17 mouse cellular contexts compared by ENCODE assay signal in the genomic region with DNA sequence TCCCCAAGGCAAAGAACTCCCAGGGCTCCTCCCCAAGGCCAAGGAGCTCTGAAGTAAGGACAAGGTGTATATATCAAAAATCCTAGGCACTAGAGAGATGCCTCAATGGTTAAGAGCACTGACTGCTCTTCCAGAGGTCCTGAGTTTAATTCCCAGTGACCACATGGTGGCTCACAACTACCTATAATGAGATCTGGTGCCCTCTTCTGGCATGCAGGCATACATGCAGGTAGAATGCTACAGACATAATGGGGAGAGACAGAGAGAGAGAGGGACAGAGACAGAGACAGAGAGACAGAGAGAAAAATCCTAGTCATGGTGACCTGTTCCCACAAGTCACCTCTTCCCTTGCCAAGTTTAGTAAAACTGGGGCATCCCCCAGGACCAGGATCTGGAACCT. TPM values are rescaled to one million over a fixed set of nuclear protein-coding genes. Genes with fewer than 3 reads are reported as not detected.
A peak's percentile ranks its signal among the peaks of the same experiment; 100 is the strongest.
DNase-seq lines count a peak whose midpoint lies in the region; ATAC-seq and TF ChIP-seq lines count a peak whose summit lies in the region.
"Had no signal": no experiment of that assay in that cellular context is flagged by ENCODE, and none has a peak within 500 bp of the region (broad histone marks: within the 10 kb centered on the region; RNA-seq: fewer than 3 reads in every experiment).

No protein-coding gene starts in this region.

- ATAC-seq in heart, embryonic 12.5 days (ENCODE audit: insufficient number of reproducible peaks, low FRiP score), result no peak
- ATAC-seq in liver, embryonic 11.5 days (replicated peaks; ENCODE audit: low FRiP score), result no peak
- ATAC-seq: forebrain, embryonic 16.5 days; intestine, embryonic 16.5 days had no signal

- H3K4me3 ChIP-seq in heart, adult 2 months, result no peak overlapping the region
- H3K4me3 ChIP-seq in heart, embryonic 12.5 days, result no peak overlapping the region
- no peak overlapping the region for H3K4me3 ChIP-seq in liver, adult 2 months (ENCODE audit: insufficient read depth, low read depth, low read length)
- no peak overlapping the region for H3K4me3 ChIP-seq in liver, embryonic 11.5 days (ENCODE audit: low read depth, low read length)
- no peak overlapping the region for H3K4me3 ChIP-seq in MEL (ENCODE audit: control insufficient read depth in 1 of 2, insufficient read depth in 1 of 2, low read depth in 2 of 2, low read length in 2 of 2)
- H3K4me3 ChIP-seq: embryonic facial prominence, embryonic 12.5 days; heart, embryonic 15.5 days had no signal

- DNase-seq in heart, adult 2 months, result no peak
- no peak for DNase-seq in liver, adult 2 months (ENCODE audit: extremely low read depth, low read depth, low spot score)
- DNase-seq in liver, embryonic 11.5 days (ENCODE audit: low spot score), result no peak
- DNase-seq in 416B (ENCODE audit: low read depth), result peak; percentile 4
- DNase-seq in MEL (ENCODE audit: low read depth, low spot score), result no peak
- no peak for DNase-seq in cerebellum, postnatal 36 days
- DNase-seq in embryo, embryonic 10 days (ENCODE audit: low spot score), result no peak
- DNase-seq: adrenal gland, postnatal 14 days; cerebellum, adult 18-20 months; heart, adult 11 months; kidney, postnatal 14 days; thymus, postnatal 4 days had no signal

- no peak overlapping the region for H3K9ac ChIP-seq in heart, adult 2 months (ENCODE audit: low read depth, low read length)
- no peak overlapping the region for H3K9ac ChIP-seq in heart, embryonic 12.5 days
- no peak overlapping the region for H3K9ac ChIP-seq in liver, adult 2 months (ENCODE audit: low read depth, low read length)
- no peak overlapping the region for H3K9ac ChIP-seq in liver, embryonic 11.5 days (ENCODE audit: low read depth, low read length)
- H3K9ac ChIP-seq in MEL (ENCODE audit: control insufficient read depth, low read depth, low read length, poor library complexity, severe bottlenecking), result no peak overlapping the region
- H3K9ac ChIP-seq: embryonic facial prominence, embryonic 12.5 days; heart, embryonic 15.5 days had no signal

- H3K9me3 ChIP-seq in heart, embryonic 12.5 days (replicated peaks), result no peaks in the 10 kb centered on the region
- no peaks in the 10 kb centered on the region for H3K9me3 ChIP-seq in liver, embryonic 11.5 days (ENCODE audit: control insufficient read depth, low read length)
- H3K9me3 ChIP-seq in MEL (replicated peaks; ENCODE audit: insufficient read depth, low read length), result no peaks in the 10 kb centered on the region
- H3K9me3 ChIP-seq: embryonic facial prominence, embryonic 12.5 days; heart, embryonic 15.5 days had no signal

- peak; percentile 36 for TF ChIP-seq CTCF in heart, adult 2 months (IDR thresholded peaks at IDR 0.05)
- peak; percentile 10; the same call in 1 of the 2 replicates for TF ChIP-seq CTCF in liver, adult 2 months (IDR thresholded peaks at IDR 0.05; ENCODE audit: low read depth, low read length)
- peak; percentile 55 to 79 (median 65) for TF ChIP-seq CTCF in MEL (IDR thresholded peaks at IDR 0.05 in 2 of 3, conservative IDR thresholded peaks at IDR 0.05 in 1 of 3; ENCODE audit: control insufficient read depth in 1 of 3, insufficient read depth in 1 of 3, low read depth in 2 of 3, low read length in 3 of 3, poor library complexity in 1 of 3, severe bottlenecking in 1 of 3)

- H3K27ac ChIP-seq in heart, adult 2 months, result no peak overlapping the region
- H3K27ac ChIP-seq in heart, embryonic 12.5 days (ENCODE audit: poor library complexity, severe bottlenecking), result no peak overlapping the region
- H3K27ac ChIP-seq in liver, adult 2 months (replicated peaks; ENCODE audit: insufficient read depth, low read depth, low read length), result no peak overlapping the region
- H3K27ac ChIP-seq in liver, embryonic 11.5 days (ENCODE audit: low read depth, low read length), result no peak overlapping the region
- H3K27ac ChIP-seq in MEL (ENCODE audit: control insufficient read depth, low read depth, low read length), result 0 out of 2 replicates have a peak overlapping the region, but pooled peaks have one; percentile 3
- H3K27ac ChIP-seq: embryonic facial prominence, embryonic 12.5 days; heart, embryonic 15.5 days had no signal

- no peak overlapping the region for H3K4me2 ChIP-seq in heart, embryonic 12.5 days
- H3K4me2 ChIP-seq in liver, embryonic 11.5 days, result no peak overlapping the region
- H3K4me2 ChIP-seq: embryonic facial prominence, embryonic 12.5 days; heart, embryonic 15.5 days had no signal

- H3K4me1 ChIP-seq in heart, adult 2 months (ENCODE audit: control insufficient read depth, insufficient read depth, low read length), result no peaks in the 10 kb centered on the region
- no peaks in the 10 kb centered on the region for H3K4me1 ChIP-seq in heart, embryonic 12.5 days (replicated peaks)
- H3K4me1 ChIP-seq in liver, adult 2 months (ENCODE audit: control insufficient read depth, insufficient read depth, low read length), result no peaks in the 10 kb centered on the region
- peaks cover 3% of the 10 kb centered on the region; the same call in 1 of the 2 replicates for H3K4me1 ChIP-seq in liver, embryonic 11.5 days (replicated peaks; ENCODE audit: control insufficient read depth, insufficient read depth, low read length)
- H3K4me1 ChIP-seq in MEL (ENCODE audit: control insufficient read depth in 1 of 2, insufficient read depth in 2 of 2, low read length in 2 of 2), result peaks cover 6 to 26% of the 10 kb centered on the region in 2 experiments
- H3K4me1 ChIP-seq: embryonic facial prominence, embryonic 12.5 days; heart, embryonic 15.5 days had no signal

- intact Hi-C loops in heart, adult 2 months (cut with DNase I), result no loop called here

- H3K36me3 ChIP-seq in heart, adult 2 months (ENCODE audit: control insufficient read depth, insufficient read depth, low read length), result no peaks in the 10 kb centered on the region
- H3K36me3 ChIP-seq in heart, embryonic 12.5 days, result peaks cover 72% of the 10 kb centered on the region
- peaks cover 59% of the 10 kb centered on the region for H3K36me3 ChIP-seq in liver, adult 2 months (ENCODE audit: control insufficient read depth, insufficient read depth, low read length)
- no peaks in the 10 kb centered on the region; the same call in 1 of the 2 replicates for H3K36me3 ChIP-seq in liver, embryonic 11.5 days (ENCODE audit: control insufficient read depth, insufficient read depth, low read length)
- H3K36me3 ChIP-seq in MEL (ENCODE audit: control insufficient read depth in 1 of 2, insufficient read depth in 2 of 2, low read length in 2 of 2), result peaks cover 0 to 16% of the 10 kb centered on the region in 2 experiments; a peak in 2 of 4 replicates

- no peak for TF ChIP-seq EP300 in heart, adult 2 months (IDR thresholded peaks at IDR 0.05; ENCODE audit: insufficient read depth, low read depth, low read length)
- no peak for TF ChIP-seq EP300 in MEL (IDR thresholded peaks at IDR 0.05; ENCODE audit: low read depth in 1 of 2, low read length in 2 of 2)

- H3K27me3 ChIP-seq in heart, adult 2 months (ENCODE audit: control insufficient read depth, insufficient read depth, low read length), result no peaks in the 10 kb centered on the region
- no peaks in the 10 kb centered on the region for H3K27me3 ChIP-seq in heart, embryonic 12.5 days (replicated peaks)
- H3K27me3 ChIP-seq in liver, adult 2 months (ENCODE audit: control insufficient read depth, insufficient read depth, low read length), result no peaks in the 10 kb centered on the region
- H3K27me3 ChIP-seq in liver, embryonic 11.5 days (replicated peaks; ENCODE audit: control insufficient read depth, insufficient read depth, low read length), result no peaks in the 10 kb centered on the region
- H3K27me3 ChIP-seq in MEL (ENCODE audit: control insufficient read depth in 1 of 2, insufficient read depth in 2 of 2, low read length in 2 of 2), result no peaks in the 10 kb centered on the region
- H3K27me3 ChIP-seq: embryonic facial prominence, embryonic 12.5 days; heart, embryonic 15.5 days had no signal

- H3K79me2 ChIP-seq in heart, adult 2 months (replicated peaks; ENCODE audit: control insufficient read depth, insufficient read depth, low read length), result no peaks in the 10 kb centered on the region
- H3K79me2 ChIP-seq in liver, adult 2 months (ENCODE audit: control insufficient read depth, insufficient read depth, low read length), result no peaks in the 10 kb centered on the region
- no peaks in the 10 kb centered on the region for H3K79me2 ChIP-seq in MEL (ENCODE audit: control insufficient read depth, insufficient read depth, low read length, poor library complexity)

- peak; percentile 38 for TF ChIP-seq RAD21 in MEL (IDR thresholded peaks at IDR 0.05; ENCODE audit: low read depth, low read length)

- no peak for TF ChIP-seq POLR2A in heart, adult 2 months (IDR thresholded peaks at IDR 0.05; ENCODE audit: insufficient read depth, low read depth, low read length)
- no peak for TF ChIP-seq POLR2A in liver, adult 2 months (IDR thresholded peaks at IDR 0.05; ENCODE audit: extremely low read depth, insufficient read depth, low read length)
- no peak for TF ChIP-seq POLR2A in MEL (IDR thresholded peaks at IDR 0.05; ENCODE audit: control insufficient read depth in 1 of 2, insufficient read depth in 1 of 2, low read depth in 1 of 2, low read length in 2 of 2, poor library complexity in 1 of 2)

TF ChIP-seq in MEL, 35 proteins besides CTCF, POLR2A, EP300 and RAD21 (continues in another document):
- no peak for TF ChIP-seq RCOR1 (IDR thresholded peaks at IDR 0.05; ENCODE audit: low read depth, low read length)
- no peak for TF ChIP-seq MXI1 (IDR thresholded peaks at IDR 0.05; ENCODE audit: low read depth, low read length)
- TF ChIP-seq TBP (IDR thresholded peaks at IDR 0.05; ENCODE audit: low read depth, low read length), result no peak
- no peak for TF ChIP-seq JUND (IDR thresholded peaks at IDR 0.05; ENCODE audit: low read depth, low read length)
- no peak for TF ChIP-seq MEF2A (IDR thresholded peaks at IDR 0.05; ENCODE audit: extremely low read depth, insufficient replicate concordance, low read depth, low read length, poor library complexity, severe bottlenecking)
- TF ChIP-seq GABPA (IDR thresholded peaks at IDR 0.05; ENCODE audit: low read depth, low read length), result no peak
- TF ChIP-seq HCFC1 (IDR thresholded peaks at IDR 0.05; ENCODE audit: low read depth, low read length), result no peak
- peak; percentile 62; the same call in 1 of the 2 replicates for TF ChIP-seq MYC (IDR thresholded peaks at IDR 0.05; ENCODE audit: low read depth, low read length)
- TF ChIP-seq SMC3 (IDR thresholded peaks at IDR 0.05; ENCODE audit: low read depth, low read length), result peak; percentile 61
- no peak for TF ChIP-seq ZKSCAN1 (IDR thresholded peaks at IDR 0.05; ENCODE audit: low read depth, low read length)

RNA-seq across cellular contexts. Expression of a gene that starts 32.6 kb away (rescaled TPM):
- 1 to 10 TPM; 4.0 to 5.7 TPM for total RNA-seq in heart, adult 2 months (2021)
- 14.3 and 17.4 TPM in 2 replicates for polyA plus RNA-seq in heart, adult 2 months (2012; rRNA removed)
- polyA plus RNA-seq in heart, embryonic 12.5 days (2016; fragmentation: Nextera tagmentation; extraction: Ambion mirVana), result 12.9 and 15.4 TPM in 2 replicates
- total RNA-seq in liver, adult 2 months (2014; rRNA removed), result 2.9 and 5.2 TPM in 2 replicates
- polyA plus RNA-seq in liver, adult 2 months (2012; rRNA removed), result 14.8 and 15.9 TPM in 2 replicates
- polyA plus RNA-seq in liver, embryonic 11.5 days (2014; fragmentation: Nextera tagmentation; extraction: Ambion mirVana), result 57.1 and 63.5 TPM in 2 replicates
- 57.7 and 65.3 TPM in 2 replicates for total RNA-seq in MEL (2012; rRNA removed)
- polyA plus RNA-seq in MEL (2012; ENCODE audit: insufficient read depth in 1 of 2, insufficient read length in 2 of 2, low read depth in 1 of 2, low replicate concordance in 2 of 2, missing spikeins in 1 of 2), result 10 to 100 TPM in 1 of 2 experiments, not detected in 1; 86.4 TPM

Comparison
In these comparisons a context has a peak if more than half of its experiments do, and no peak if none do; other contexts are left out.
1. CTCF ChIP-seq: peak in every context shown above with its lines; median percentile 65 in MEL; 36 in heart, adult 2 months; 10 in liver, adult 2 months.